In genomic region chr10:25584899-25585298, GRCm38 (mm10) we compare ENCODE assay signal across 16 mouse cellular contexts. TPM values are rescaled to one million over a fixed set of nuclear protein-coding genes. Genes with fewer than 3 reads are reported as not detected.
DNase-seq lines count a peak whose midpoint lies in the region; ATAC-seq lines count a peak whose summit lies in the region.
"Had no signal": no experiment of that assay in that cellular context is flagged by ENCODE, and none has a peak within 500 bp of the region (broad histone marks: within the 10 kb centered on the region; RNA-seq: fewer than 3 reads in every experiment).

No protein-coding gene starts in this region.

- H3K9ac ChIP-seq in hindbrain, embryonic 15.5 days: no peak overlapping the region
- H3K9ac ChIP-seq in hindbrain, embryonic 11.5 days (ENCODE audit: low read depth, low read length): no peak overlapping the region
- H3K9ac ChIP-seq: hindbrain, embryonic 14.5 days; lung, embryonic 15.5 days had no signal

- H3K27ac ChIP-seq in hindbrain, embryonic 15.5 days (replicated peaks): no peak overlapping the region
- H3K27ac ChIP-seq in hindbrain, embryonic 11.5 days (ENCODE audit: low read depth, low read length): no peak overlapping the region
- H3K27ac ChIP-seq: hindbrain, embryonic 14.5 days; lung, embryonic 15.5 days had no signal

- DNase-seq in adrenal gland, postnatal 25 days: peak; percentile 18
- no peak for DNase-seq in adrenal gland, adult 8-10 months
- DNase-seq in hindbrain, embryonic 11.5 days (ENCODE audit: low spot score): no peak
- DNase-seq in cerebellum, postnatal 14 days: peak; percentile 96 to 97
- peak; percentile 1 for DNase-seq in heart, postnatal 25 days (ENCODE audit: low spot score)
- no peak for DNase-seq in thymus, postnatal 36 days
- DNase-seq: kidney, postnatal 10 days had no signal

- H3K36me3 ChIP-seq in hindbrain, embryonic 15.5 days: no peaks in the 10 kb centered on the region
- H3K36me3 ChIP-seq in hindbrain, embryonic 11.5 days (ENCODE audit: control insufficient read depth, insufficient read depth, low read length): no peaks in the 10 kb centered on the region
- H3K36me3 ChIP-seq: lung, embryonic 15.5 days had no signal

- no peaks in the 10 kb centered on the region for H3K9me3 ChIP-seq in hindbrain, embryonic 15.5 days
- H3K9me3 ChIP-seq in hindbrain, embryonic 11.5 days (ENCODE audit: control insufficient read depth, low read length): no peaks in the 10 kb centered on the region
- H3K9me3 ChIP-seq: lung, embryonic 15.5 days had no signal

- no peak overlapping the region for H3K4me2 ChIP-seq in hindbrain, embryonic 15.5 days
- no peak overlapping the region for H3K4me2 ChIP-seq in hindbrain, embryonic 11.5 days (replicated peaks; ENCODE audit: low read depth, low read length)
- H3K4me2 ChIP-seq: hindbrain, embryonic 14.5 days; lung, embryonic 15.5 days had no signal

- WGBS in hindbrain, embryonic 15.5 days: 88% methylated on average over 6 of the region's 6 CpGs
- 92% methylated on average over 6 of the region's 6 CpGs for WGBS in hindbrain, embryonic 11.5 days

- H3K4me1 ChIP-seq in hindbrain, embryonic 15.5 days (replicated peaks): no peaks in the 10 kb centered on the region
- no peaks in the 10 kb centered on the region for H3K4me1 ChIP-seq in hindbrain, embryonic 11.5 days (replicated peaks; ENCODE audit: control insufficient read depth, insufficient read depth, low read length)
- H3K4me1 ChIP-seq: lung, embryonic 15.5 days had no signal

- no peak overlapping the region for H3K4me3 ChIP-seq in hindbrain, embryonic 15.5 days
- no peak overlapping the region for H3K4me3 ChIP-seq in hindbrain, embryonic 11.5 days (ENCODE audit: low read depth, low read length)
- H3K4me3 ChIP-seq: lung, embryonic 15.5 days had no signal

- intact Hi-C loops in heart, postnatal 25 days (cut with DNase I): no loop called here

- no peaks in the 10 kb centered on the region for H3K27me3 ChIP-seq in hindbrain, embryonic 15.5 days
- no peaks in the 10 kb centered on the region for H3K27me3 ChIP-seq in hindbrain, embryonic 11.5 days (ENCODE audit: control insufficient read depth, insufficient read depth, low read length)
- H3K27me3 ChIP-seq: lung, embryonic 15.5 days had no signal

- ATAC-seq in hindbrain, embryonic 15.5 days (ENCODE audit: low FRiP score, low read depth): 0 out of 2 replicates have a peak, but pooled peaks have one; percentile 61
- ATAC-seq in hindbrain, embryonic 11.5 days (ENCODE audit: low FRiP score): no peak
- ATAC-seq in monocyte, adult 5-6 weeks (replicated peaks; ENCODE audit: insufficient number of reproducible peaks, low FRiP score, low TSS enrichment, poor library complexity, severe bottlenecking): no peak
- ATAC-seq: midbrain, embryonic 16.5 days had no signal

RNA-seq across cellular contexts. Expression of gene Smlr1, which starts 48.8 kb away (rescaled TPM):
- total RNA-seq in adrenal gland, postnatal 25 days (2021): not detected in 2 replicates
- total RNA-seq in adrenal gland, adult 8-10 months (2022): not detected
- not detected in 2 replicates for polyA plus RNA-seq in hindbrain, embryonic 15.5 days (2015; fragmentation: Nextera tagmentation; extraction: Ambion mirVana)
- polyA plus RNA-seq in hindbrain, embryonic 11.5 days (2014; fragmentation: Nextera tagmentation; extraction: Ambion mirVana): not detected in 2 replicates
- total RNA-seq in heart, postnatal 25 days (2021): not detected
- not detected in 3 replicates for total RNA-seq in monocyte, adult 5-6 weeks (2017)
- total RNA-seq: adrenal gland, postnatal 36 days; MEL had no signal
- polyA plus RNA-seq: hindbrain, embryonic 14.5 days; limb, embryonic 11.5 days; lung, embryonic 15.5 days; stomach, embryonic 14.5 days had no signal

Comparison
In these comparisons a context has a peak if more than half of its experiments do, and no peak if none do; other contexts are left out.
1. DNase-seq: peak in adrenal gland, postnatal 25 days (single experiment), cerebellum, postnatal 14 days (2 of 2) and heart, postnatal 25 days (single experiment); none in adrenal gland, adult 8-10 months (single experiment), hindbrain, embryonic 11.5 days (single experiment) and thymus, postnatal 36 days (0 of 2).